Mouse (Mus musculus) layer of hippocampus, adult 2 months (tissue): ENCODE measurements around the gene Pxk. TPM values are rescaled to one million over a fixed set of nuclear protein-coding genes. Genes with fewer than 3 reads are reported as not detected.

Experiments used
- DNase-seq, 2 experiments: peaks; one replicate each; pipeline ENCODE4 v3.0.0; 2022; ENCODE audit warnings: low spot score in 2 of 2
- H3K27ac ChIP-seq: fragments of 200-600 bp; 2 replicates; pipeline ENCODE4 v1.8.1; 2022
- H3K4me3 ChIP-seq: fragments of 200-600 bp; 2 replicates; pipeline ENCODE4 v1.8.1; 2022; ENCODE audit warnings: mild to moderate bottlenecking
- CTCF ChIP-seq: fragments of 200-600 bp; conservative IDR thresholded peaks from 2 replicates; pipeline ENCODE4 v1.8.1; 2022; ENCODE audit warnings: antibody characterized with exemption, mild to moderate bottlenecking, moderate library complexity
- total RNA-seq, 2 experiments: library from RNA; stranded (reverse); gene quantifications; 2 replicates each; pipeline ENCODE4 v1.2.3; 2021

Pxk gene
- total RNA-seq, 2 experiments from 2014 or later = 28.5 to 28.9 TPM

DNA sequence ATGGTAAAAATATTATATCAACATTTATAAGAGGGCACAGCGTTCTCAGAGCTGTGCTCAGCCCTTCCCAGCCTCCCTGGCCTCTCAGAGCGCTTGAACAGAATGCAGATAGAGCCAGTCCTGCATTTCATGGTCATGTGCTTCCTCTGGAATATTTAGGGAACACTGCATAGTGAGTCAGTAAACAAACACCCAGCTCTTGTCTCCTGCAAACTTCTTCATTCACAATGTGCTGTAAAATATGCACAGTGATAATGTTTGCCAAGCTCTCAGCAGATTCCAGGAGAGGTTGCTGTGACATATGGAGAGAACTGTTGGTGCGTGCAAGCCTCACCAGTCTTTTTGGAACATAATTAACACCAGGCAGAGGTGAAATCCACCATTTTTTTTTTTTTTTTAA is 37.1 kb downstream of the Pxk start:
- H3K4me3 ChIP-seq = no peak overlapping the region
- no peak for TF ChIP-seq CTCF
- DNase-seq = peak; percentile 52 to 76
- peak overlapping the region; percentile 2; the same call in 1 of the 2 replicates for H3K27ac ChIP-seq

DNA sequence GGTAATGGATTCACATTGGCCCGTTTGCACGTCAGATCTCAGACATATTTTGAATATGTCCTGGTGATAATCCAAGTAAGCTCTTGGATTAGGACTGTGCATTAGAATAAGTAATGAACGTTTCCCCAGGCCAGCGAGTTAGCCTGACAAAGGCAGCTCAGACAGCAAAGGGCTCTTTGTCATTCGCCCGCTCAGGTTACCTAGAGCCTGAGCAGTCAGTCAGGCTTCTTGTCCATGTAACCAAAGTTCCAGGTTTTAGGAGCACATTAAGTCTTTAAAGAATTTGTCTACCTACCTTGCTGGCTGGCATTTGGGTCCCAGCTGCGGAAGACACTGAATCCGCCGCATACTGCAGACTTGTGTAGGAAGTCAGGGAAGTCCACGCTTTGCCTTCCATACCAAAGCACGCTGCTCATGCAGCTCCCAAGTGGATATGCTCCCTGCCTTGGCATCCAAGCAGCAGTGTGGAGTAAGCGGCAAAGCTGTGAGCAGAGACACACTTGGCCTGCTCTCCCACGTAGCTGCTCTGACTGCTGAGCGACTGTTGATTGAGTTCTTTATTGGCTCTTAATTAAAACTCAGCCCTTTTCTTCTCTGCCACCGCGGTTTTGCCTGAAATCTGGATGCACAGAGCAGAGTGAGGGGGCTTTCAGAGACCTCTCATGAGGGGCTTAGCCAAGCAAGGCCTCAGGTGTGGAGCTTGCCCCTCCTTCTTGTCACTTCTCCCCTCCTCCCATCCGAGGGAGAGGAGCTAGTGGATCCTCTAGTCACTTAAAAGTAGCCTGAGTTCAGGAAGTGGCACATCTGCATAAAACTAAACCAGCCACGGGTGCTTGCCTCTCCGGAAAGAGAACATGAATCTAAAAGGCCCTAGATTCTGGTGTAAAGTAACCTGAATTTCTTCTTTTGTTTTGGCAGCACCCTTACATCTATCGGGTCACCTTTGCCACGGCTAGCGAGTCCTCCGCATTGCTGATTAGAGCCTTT is 42.0 kb downstream of the Pxk start:
- Histone ChIP-seq H3K27ac (no peak overlapping the region), H3K4me3 (no peak overlapping the region)
- TF ChIP-seq CTCF = no peak
- DNase-seq = peak in 1 of 2 experiments; percentile 44

DNA sequence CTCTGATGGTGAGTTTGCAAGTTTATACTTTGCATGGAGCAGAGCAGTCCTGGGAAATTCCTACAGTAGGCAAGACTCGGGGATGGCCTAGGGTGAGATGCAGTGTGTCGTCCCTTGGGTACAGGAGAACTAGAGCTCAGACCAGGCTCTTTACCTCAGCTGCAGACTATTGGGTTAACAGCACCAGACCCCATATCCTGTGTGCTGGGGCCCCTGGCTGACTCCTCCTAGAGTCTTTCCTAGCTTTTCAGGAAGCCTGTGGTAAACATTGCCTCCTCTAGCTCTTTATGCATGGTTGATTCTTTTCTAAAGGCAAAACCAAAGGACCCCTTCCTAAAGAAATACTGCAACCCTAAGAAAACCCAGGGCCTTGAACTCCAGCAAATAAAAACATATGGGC is 43.1 kb downstream of the Pxk start:
- Histone ChIP-seq H3K4me3 (no peak overlapping the region), H3K27ac (no peak overlapping the region)
- no peak for DNase-seq
- no peak for TF ChIP-seq CTCF

DNA sequence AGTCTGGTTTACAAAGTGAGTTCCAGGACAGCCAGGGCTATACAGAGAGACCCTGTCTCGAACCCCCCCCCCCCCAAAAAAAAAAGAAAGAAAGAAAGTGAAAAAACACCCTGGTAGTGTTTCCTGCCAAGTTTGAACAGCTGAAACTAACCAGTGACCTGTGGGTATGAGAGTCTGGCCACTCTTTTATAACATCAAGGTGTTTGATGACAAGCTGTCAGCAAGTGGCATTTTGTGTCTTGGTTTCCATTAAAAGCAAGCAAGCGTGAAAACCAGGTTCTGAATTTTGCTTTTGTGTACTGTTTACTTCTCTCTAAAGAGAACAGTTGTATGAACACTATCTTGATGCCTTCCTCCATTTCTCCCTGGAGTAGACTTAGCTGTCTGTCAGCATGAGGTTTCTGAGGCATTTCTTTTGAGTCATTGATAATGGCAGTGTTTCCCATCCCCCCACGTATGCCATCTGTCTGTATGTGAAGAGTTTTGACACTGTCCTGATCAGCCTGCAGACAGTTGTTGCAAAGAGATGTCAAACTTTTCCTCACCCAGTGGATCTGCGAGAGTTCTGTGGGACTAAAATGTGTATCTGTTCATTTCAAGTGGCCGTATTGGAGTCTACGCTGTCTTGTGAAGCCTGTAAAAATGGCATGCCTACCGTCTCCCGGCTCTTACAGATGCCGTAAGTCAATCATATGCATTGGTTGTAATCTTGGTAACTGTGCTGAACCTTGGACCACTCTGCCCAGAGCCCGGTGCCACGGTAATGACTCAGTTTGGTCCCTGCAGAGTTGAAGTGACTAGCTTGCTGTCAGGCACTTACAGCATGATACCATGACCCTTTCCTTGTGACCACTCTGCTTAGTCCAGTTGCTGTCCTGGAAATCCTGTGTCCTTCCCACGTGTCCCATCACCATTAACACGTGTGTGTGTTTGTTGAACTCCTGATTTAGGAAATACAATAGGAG is 47.9 kb downstream of the Pxk start:
- no peak for DNase-seq
- Histone ChIP-seq H3K27ac (no peak overlapping the region), H3K4me3 (no peak overlapping the region)
- no peak for TF ChIP-seq CTCF

DNA sequence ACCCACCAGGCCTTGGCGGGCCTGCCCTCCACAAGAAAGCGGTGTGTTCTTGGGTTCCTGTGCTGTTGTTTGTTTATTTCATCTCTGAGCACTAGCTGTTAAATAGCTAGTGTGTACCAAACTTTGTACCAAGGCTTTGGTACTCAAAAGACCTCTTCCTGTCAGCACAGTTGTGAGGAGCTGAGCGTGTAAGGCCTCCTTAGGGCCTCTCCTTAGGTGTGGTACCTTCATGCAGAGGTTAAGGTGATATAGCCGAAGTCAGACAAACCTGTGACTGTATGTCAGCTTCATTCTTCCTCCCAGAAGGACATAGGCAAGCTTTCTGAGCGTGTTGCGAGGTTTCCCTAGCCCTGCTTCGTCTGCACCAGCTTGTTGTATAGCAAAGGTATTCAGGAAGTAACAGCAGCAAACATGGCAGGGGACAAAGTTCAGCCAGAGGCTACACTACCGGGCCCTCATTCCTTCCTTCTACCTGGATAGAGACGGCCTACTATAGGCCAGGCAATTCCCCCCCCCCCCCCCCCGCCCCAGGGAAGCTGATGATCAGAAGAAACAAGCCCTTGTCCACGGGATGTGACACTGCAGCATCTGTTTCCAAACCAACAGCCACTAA is 48.7 kb downstream of the Pxk start:
- Histone ChIP-seq H3K27ac (no peak overlapping the region), H3K4me3 (no peak overlapping the region)
- no peak for DNase-seq
- no peak for TF ChIP-seq CTCF

DNA sequence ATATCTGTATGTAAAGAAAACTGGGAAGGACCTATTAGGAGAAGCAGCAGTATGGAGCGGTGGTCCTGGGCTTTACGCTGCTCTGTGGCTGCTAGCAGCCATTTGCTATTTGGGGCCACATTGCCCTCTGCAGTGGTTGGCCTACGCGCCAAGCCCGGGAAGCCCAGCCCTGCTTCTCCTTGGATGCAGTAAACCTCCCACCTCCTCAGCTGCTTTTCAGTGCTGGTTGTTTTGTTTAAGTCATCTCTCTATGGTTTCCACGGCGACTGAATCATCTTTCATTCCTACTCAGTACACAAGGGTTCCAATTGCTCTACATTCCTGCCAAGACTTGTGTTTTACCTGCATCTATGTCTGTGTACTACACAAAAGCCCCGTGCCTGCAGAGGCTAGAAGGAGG is 50.8 kb downstream of the Pxk start:
- H3K4me3 ChIP-seq = no peak overlapping the region
- no peak for TF ChIP-seq CTCF
- no peak for DNase-seq
- no peak overlapping the region for H3K27ac ChIP-seq

DNA sequence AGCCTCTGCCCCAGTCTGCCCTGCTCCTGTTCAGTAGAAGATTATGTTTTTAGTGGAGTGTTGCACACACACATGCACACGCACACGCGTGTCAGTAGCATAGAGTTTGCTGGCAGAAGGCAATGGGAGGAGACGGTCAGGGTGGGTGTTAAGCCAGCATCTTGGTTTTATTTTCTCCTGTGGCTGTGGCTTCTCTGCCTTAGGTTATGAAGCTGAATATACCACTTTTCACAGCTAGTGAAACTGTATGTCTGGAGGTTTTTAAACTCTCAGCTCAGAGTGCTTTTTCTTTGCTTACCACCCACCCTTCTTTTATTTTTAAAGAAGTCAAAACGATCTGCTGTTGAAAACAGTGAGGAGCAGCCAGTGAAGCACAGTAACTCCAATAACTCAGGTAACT is 53.7 kb downstream of the Pxk start:
- DNase-seq = no peak
- H3K27ac ChIP-seq = no peak overlapping the region
- H3K4me3 ChIP-seq = no peak overlapping the region
- no peak for TF ChIP-seq CTCF

DNA sequence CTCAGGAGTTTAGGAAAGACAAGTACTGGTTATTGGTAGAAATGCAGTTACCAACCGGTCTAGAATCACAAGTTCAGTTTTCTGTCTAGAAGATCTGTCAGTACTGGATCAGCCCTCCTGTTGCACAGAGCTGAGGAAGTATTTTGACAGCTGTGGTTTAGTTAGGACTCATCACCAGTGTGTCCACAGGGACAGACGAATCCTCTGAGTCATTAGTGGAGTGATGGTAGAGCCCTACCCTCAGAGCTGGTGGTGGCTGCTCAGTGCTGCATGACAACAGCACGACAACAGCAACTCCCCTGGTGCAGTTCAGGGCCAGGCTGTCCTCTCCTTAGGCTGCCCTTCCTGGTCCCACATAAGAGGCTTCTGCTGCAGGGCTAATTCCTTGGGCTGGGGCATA is 56.1 kb downstream of the Pxk start:
- H3K4me3 ChIP-seq = no peak overlapping the region
- DNase-seq = no peak
- TF ChIP-seq CTCF = no peak
- H3K27ac ChIP-seq = no peak overlapping the region

DNA sequence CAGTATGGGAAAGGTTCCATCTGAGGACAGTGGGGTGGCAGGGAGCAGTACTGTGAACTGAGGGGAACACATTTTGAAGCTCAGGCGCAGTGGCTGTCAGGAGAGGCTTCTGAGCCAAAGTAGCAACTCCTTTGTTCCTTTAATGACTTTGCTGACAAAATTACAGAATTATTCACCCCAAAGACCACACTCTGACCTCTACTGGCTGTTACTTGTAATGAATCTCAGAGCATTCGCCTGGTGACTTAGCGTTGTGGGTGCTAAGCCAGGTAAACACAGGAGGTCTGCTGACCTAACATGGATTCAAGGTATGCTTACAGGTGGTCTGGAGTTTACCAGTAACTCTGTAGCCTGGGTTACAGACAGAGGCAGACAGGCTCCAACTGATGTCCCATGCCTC is 58.9 kb downstream of the Pxk start:
- H3K4me3 ChIP-seq = no peak overlapping the region
- no peak for DNase-seq
- TF ChIP-seq CTCF = peak; percentile 72
- H3K27ac ChIP-seq = no peak overlapping the region

DNA sequence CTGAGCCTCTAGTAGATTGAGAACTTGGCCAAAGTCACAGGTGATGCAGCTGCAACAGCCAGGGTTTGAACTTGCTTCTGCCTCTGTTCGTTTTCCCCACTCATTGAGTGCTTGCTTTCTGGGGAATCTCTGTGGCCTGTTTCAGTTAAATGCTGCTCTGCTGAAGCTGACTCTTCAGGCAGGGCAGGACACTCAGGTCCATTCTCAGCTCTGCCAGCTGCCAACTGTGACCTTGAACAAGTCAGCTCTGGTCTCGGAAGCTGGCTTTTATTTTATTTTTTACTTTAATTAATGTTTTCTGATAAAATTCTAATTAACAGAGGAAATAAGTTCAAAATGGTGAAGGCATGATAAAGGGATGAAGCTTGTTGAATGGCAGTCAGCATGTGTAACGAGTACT is 60.7 kb downstream of the Pxk start:
- Histone ChIP-seq H3K4me3 (no peak overlapping the region), H3K27ac (no peak overlapping the region)
- DNase-seq = no peak
- TF ChIP-seq CTCF = no peak

DNA sequence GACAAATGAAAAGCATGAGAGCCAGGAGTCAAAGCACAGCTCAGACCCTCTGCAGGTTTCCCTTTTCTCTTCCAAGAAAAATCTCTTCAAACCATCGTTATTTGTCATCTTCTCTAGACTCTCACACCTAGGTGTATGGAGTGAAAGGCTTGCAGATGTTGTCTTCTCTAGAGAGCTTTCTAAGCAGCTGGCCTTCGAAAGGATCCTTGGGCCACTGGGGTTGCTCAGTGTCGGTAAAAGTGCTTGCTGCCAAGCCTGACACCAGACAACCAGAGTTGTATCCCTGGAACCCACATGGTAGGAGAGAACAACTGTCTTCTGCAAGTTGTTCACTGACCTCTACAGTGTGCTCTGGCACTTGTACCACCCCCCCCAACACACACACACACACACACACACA is 61.1 kb downstream of the Pxk start:
- DNase-seq = no peak
- Histone ChIP-seq H3K27ac (no peak overlapping the region), H3K4me3 (no peak overlapping the region)
- no peak for TF ChIP-seq CTCF

DNA sequence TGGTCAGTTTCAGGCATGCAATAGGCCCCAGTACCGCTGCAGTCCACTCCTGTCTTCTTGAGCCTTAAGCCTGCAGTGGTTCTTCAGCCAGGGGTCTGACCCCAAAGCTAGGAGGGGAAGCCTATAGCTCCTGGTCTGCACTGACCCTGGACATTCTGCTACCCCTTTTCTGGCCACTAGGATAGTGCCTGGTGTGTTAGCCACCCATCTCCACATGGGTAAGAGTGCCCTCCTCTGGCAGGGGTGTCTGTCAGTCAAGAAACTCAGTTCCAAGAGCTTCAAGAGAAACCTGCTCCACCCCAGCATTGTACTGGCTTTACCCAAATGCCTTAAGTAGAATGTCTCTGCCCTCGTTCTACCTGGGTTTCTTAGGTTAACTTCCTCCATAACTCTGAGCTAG is 63.8 kb downstream of the Pxk start:
- H3K4me3 ChIP-seq = no peak overlapping the region
- no peak for DNase-seq
- peak; percentile 75 for TF ChIP-seq CTCF
- H3K27ac ChIP-seq = no peak overlapping the region

DNA sequence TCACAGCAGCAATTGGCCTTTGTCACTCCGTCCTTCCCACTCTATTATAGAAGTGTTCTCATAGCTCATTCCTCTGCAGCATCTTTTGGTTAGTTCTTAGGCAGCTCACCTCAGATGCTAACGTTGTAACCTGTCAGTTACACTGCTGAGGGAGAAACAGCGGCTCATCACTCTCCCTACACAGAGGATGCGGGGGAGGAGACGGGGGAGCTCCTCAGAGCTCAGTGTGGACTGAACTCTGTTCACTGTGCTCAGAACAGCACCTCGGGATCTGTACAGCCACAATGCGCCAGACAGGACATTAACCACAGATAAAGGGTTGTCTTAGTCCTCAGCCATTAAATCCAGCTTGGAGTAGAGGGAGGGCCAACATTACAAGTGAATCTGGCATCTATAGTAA is 66.5 kb downstream of the Pxk start:
- DNase-seq = no peak

More for the DNA sequence above, 66.5 kb downstream of the Pxk start:
- H3K4me3 ChIP-seq = no peak overlapping the region
- H3K27ac ChIP-seq = no peak overlapping the region
- TF ChIP-seq CTCF = no peak
